Mouse (Mus musculus) ovary, postnatal 14 days (tissue): ENCODE data around the gene Gm10837.

Experiments
- DNase-seq: peaks from one replicate; pipeline ENCODE4 v3.0.0; 2022; ENCODE audit warnings: low spot score

Gene Gm10837

GRCm38 (mm10) chr14:122464763-122465741, 25.3 kb upstream of the Gm10837 start, which contains the start of gene Zic5:
TSS of gene Zic5 (minus strand) at chr14:122465677.
- DNase-seq, result no peak

DNA sequence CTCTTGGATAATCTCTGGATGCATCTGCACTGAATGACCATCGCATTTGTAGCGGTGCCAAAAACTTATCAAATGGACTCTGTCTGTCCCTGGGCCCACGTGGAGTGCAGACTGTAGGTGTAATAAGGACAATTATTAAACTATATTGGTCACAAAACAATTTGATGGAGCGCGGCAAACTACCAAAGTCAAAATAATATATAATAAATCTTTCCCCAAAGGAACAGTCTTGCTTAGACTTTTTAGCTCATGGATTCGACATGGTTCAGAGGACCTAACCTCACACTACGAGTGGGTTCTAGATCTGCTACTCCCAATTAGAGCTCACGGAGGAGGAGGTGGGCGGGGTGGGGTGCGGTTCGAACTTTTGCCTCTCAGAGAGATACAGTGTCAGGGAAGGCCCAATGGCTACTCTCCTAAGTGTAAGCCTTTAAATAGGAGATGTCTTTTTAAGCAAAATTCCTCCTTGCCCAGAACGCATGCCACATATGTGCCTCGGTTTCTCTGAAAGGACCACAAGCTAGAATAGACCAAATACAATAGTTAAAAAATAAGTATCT, 24.4 kb upstream of the Gm10837 start:
- DNase-seq, result no peak

GRCm38 (mm10) chr14:122466756-122467362, 23.5 kb upstream of the Gm10837 start:
- DNase-seq, result no peak

GRCm38 (mm10) chr14:122467926-122468841, 22.2 kb upstream of the Gm10837 start:
- DNase-seq, result no peak

DNA sequence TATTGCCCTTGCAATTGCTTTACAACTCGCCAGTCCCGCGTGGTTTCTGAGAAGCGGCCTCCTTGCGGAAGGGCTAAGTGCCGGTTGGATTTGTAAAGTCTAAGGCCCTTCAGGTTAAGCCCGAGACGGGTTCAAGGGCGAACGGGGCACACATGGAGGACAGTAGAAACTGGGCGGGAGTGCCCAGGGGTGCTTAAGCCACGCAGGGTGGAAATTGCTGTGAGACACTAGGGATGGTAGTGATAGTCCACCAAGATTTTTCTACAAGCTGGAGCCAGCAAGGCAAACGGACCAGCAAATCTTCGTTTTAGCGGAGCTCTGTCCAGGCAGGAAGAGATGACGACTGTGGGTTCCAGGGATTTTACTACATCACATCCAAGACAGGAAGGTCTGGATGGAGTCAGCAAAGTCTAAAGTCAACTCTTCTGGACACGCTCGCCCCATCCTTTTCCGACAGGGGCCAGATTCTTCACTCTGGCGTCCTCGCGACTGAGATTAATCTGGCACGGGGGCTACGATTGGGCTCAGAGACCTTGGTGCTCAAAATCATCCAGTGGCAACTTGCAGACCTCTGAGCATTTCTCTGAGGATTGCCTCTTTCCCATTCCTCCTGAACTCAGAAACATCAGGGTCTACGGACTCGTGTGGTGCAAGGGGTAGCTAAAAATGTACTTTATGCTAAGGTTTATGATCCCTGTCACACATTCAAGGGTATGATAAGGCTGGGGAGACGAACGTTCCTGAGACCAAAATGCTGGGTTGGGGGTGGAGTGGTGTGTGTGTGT, 21.2 kb upstream of the Gm10837 start:
- DNase-seq, result no peak

DNA sequence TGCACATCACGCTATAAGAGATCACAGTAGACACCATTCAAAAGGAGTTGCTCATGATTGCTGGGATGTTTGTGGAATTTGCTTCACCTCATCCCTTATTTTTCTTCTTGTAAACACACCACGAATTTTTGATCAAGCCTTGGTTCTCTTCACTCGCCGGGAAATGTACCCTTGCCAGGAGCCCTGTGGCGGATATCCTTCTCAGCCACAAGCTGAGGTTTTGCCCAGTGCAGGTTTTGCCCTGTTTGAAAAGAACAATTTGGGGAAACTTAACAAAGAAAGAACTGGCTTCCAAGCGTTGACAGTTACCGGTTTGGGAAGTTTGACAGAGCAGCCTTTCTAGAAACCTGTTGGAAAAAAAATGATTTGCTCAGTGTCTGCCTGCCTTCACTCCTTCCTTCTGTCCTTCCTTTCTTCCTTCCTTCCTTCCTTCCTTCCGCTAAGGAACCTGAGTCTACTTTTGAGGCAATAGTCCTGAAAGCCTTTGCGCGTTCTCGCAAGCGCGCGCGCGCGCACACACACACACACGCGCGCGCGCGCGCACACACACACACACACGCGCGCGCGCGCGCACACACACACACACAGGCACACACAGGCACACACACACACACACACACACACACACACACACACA, 18.8 kb upstream of the Gm10837 start:
- no peak for DNase-seq

DNA sequence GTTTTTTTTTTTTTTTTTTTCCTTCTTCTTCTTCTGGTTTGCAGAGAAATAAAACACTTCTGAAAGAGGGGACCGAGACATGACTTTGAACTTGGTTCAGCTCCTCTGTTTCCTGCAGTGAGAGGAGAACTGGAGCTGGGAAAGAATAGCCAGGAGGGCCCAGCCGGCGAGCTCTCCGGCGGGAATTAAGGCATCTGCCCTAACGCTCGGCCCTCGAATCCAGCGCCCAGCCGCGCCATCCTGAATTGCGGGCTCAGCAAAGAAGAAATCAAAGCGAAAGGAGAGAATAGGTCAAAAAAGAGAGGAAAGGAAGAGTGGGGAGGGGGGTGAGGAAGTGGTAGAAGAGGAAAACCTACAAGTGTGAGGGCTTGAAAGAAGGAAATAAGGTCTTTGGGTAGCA, 18.2 kb upstream of the Gm10837 start:
- DNase-seq, result no peak

DNA sequence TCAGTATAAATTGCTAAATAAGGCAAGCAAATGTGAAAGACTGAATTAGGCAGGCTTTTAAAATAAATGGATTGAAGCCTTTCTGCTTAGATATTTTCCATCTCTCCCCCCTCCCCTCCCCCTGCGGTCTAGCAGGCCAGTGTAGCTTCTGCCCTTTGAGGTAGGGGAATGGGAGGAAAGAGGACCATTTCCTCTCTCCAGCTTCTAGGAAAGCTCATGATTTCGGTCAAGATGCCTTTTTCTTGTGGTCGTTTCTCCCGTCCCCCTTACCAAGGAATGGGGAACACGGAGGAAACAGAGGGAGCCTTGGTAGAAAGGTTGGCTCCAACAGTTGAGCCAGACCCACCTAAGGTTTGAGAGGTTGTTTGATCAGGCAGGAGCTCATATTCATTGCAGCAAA, 17.7 kb upstream of the Gm10837 start:
- no peak for DNase-seq

DNA sequence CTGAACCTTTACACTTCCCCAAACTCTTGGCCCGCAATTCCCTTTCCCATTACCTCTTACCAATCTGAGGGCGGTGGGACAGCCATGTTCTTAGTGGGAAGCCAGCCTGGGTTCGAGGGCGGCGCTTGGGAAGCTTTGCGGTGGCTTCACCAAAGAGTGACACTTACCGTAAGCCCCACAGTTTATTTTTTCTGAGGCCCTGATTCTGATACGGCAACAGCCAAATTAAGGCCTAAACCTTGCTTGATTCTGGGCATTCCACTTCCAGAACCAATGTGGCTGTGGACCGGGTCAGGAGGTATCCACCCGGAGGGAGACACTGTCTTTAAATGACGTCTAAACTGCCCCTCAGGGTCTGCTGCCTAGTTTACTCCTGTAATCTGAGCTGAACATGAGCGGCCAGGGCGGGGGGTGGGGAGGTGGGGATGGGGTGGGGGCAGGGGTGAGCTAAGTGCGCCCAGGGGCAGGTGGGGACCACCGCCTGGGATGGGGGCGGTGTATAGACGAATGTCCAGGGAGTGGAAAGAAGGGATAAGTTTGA, 17.1 kb upstream of the Gm10837 start:
- no peak for DNase-seq

- no peak for DNase-seq
These were observed 16.1 kb upstream of the Gm10837 start for GRCm38 (mm10) chr14:122474041-122474890.

DNA sequence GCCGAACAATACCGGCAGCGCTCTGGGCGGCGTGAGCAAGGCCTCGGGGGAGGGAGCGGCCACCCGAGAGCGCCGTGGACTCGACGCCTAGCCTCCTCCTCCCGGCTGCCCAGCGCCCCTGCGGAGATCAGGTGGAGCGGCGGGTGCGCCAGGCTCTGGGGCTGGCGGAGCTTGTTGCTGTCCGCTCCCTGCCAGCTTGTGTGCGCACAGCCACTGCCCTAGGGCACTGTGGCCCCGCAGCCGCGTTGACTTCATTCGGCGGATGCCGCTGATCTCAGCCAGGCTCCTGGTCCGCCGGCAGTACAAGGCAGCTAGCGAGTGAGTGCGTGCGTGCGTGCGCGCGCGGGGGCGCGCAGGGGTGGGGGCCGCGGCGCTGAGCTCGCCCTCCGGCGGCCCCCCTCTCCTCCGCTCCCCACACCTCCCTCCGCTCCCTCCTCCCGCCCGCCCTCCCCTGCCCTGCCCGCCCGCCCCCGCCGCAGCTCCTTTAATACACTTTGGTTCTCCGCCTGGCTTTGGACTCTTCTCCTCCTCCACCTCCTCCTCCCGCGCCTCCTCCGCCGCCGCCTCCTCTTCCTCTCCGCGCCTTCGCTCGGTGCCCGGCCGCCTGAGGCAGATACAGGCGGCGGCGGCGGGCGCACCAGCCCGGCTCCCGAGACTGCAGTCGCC, 15.4 kb upstream of the Gm10837 start, which contains the start of gene Zic2:
TSS of gene Zic2 (plus strand) at position 545 of the 666 bp plus-strand sequence.
- no peak for DNase-seq

DNA sequence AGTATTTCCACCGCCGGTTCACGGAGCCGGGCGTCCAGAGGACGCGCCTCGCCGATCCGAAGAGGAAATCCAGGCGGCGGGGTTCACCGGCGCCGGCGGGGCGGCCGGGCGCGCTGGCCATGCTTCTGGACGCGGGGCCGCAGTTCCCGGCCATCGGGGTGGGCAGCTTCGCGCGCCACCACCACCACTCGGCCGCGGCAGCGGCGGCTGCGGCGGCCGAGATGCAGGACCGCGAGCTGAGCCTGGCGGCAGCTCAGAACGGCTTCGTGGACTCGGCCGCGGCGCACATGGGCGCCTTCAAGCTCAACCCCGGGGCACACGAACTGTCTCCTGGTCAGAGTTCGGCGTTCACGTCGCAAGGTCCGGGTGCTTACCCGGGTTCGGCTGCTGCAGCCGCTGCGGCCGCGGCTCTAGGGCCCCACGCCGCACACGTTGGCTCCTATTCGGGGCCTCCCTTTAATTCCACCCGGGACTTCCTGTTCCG, 14.8 kb upstream of the Gm10837 start:
- DNase-seq, result no peak

DNA sequence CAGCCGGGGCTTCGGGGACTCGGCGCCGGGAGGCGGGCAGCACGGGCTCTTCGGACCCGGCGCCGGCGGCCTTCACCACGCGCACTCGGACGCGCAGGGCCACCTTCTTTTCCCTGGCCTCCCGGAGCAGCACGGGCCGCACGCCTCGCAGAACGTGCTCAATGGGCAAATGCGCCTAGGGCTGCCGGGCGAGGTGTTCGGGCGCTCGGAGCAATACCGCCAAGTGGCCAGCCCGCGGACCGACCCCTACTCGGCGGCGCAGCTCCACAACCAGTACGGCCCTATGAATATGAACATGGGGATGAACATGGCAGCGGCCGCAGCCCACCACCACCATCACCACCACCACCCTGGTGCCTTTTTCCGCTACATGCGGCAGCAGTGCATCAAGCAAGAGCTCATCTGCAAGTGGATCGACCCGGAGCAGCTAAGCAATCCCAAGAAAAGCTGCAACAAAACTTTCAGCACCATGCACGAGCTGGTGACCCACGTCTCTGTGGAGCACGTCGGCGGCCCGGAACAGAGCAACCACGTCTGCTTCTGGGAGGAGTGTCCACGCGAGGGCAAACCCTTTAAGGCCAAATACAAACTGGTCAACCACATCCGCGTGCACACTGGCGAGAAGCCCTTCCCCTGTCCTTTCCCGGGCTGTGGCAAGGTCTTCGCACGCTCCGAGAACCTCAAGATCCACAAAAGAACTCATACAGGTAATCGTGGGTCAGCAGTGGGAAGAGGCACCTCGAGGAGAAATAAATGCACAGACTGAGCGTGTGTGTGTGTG, 14.2 kb upstream of the Gm10837 start:
- no peak for DNase-seq

GRCm38 (mm10) chr14:122476822-122477215, 13.6 kb upstream of the Gm10837 start:
- DNase-seq, result no peak

DNA sequence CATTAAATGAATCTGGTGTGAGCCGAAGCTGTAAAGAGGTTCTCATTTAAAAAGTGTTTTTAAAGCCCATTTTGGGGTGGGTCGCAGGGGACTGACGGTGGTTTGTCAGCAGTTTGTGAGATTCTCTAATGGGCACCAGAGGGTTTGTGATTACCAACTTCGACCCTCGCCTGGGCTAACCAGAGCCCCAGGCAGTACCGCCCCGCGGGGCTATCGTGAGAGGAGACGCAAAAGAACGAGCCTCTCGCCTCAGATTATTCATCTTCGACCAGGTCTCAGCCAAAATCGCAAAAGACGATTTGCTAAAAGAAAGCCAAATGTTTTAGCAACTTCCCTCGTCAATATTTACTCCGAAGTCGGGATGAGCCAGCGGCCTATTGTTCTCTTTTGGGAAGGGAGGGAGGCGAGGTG, 13.1 kb upstream of the Gm10837 start:
- DNase-seq, result no peak

GRCm38 (mm10) chr14:122477971-122478573, 12.3 kb upstream of the Gm10837 start:
- no peak for DNase-seq

- no peak for DNase-seq
These were observed 11.8 kb upstream of the Gm10837 start for GRCm38 (mm10) chr14:122478574-122479011.
